Mouse (Mus musculus): ENCODE measurements at regions not wholly inside any gene's neighbourhood (a gene's known extent, or its start where the extent isn't known, plus 50 kb on each side); places are given as distances from the start of the nearest gene placed in this dataset.

- peak; percentile 24 for DNase-seq (ENCODE audit: low read depth, low spot score)
These were observed 221.2 kb downstream of the Myh15 start for GRCm38 (mm10) chr16:49278478-49278877.

- DNase-seq (ENCODE audit: low read depth, low spot score) = peak; percentile 40
These were observed 230.9 kb downstream of the Myh15 start for GRCm38 (mm10) chr16:49288096-49288714.

- peak; percentile 86 for DNase-seq (ENCODE audit: low read depth, low spot score)
These were observed 232.2 kb downstream of the Myh15 start for GRCm38 (mm10) chr16:49289200-49290079.

- DNase-seq (ENCODE audit: low read depth, low spot score) = no peak
These were observed 246.5 kb downstream of the Myh15 start for GRCm38 (mm10) chr16:49303612-49304307.

GRCm38 (mm10) chr16:49304354-49304753 is 247.1 kb downstream of the Myh15 start:
- no peak for DNase-seq (ENCODE audit: low read depth, low spot score)

- DNase-seq (ENCODE audit: low read depth, low spot score) = peak; percentile 65
These were observed 259.8 kb downstream of the Myh15 start for GRCm38 (mm10) chr16:49317061-49317460.

- DNase-seq (ENCODE audit: low read depth, low spot score) = no peak
These were observed 261.9 kb downstream of the Myh15 start for GRCm38 (mm10) chr16:49319047-49319678.

- DNase-seq (ENCODE audit: low read depth, low spot score) = no peak
These were observed 262.5 kb downstream of the Myh15 start for GRCm38 (mm10) chr16:49319774-49320173.

GRCm38 (mm10) chr16:49321951-49322350 is 264.7 kb downstream of the Myh15 start:
- DNase-seq (ENCODE audit: low read depth, low spot score) = peak; percentile 22

GRCm38 (mm10) chr16:49330725-49331386 is 273.6 kb downstream of the Myh15 start:
- no peak for DNase-seq (ENCODE audit: low read depth, low spot score)

GRCm38 (mm10) chr16:49332107-49332722 is 274.9 kb downstream of the Myh15 start:
- peak; percentile 27 for DNase-seq (ENCODE audit: low read depth, low spot score)

GRCm38 (mm10) chr16:49335916-49336315 is 278.6 kb downstream of the Myh15 start:
- peak; percentile 32 for DNase-seq (ENCODE audit: low read depth, low spot score)

- DNase-seq (ENCODE audit: low read depth, low spot score) = no peak
These were observed 280.7 kb downstream of the Myh15 start for GRCm38 (mm10) chr16:49337948-49338347.

GRCm38 (mm10) chr16:49358404-49358803 is 301.1 kb downstream of the Myh15 start:
- no peak for DNase-seq (ENCODE audit: low read depth, low spot score)

GRCm38 (mm10) chr16:49361731-49362130 is 304.4 kb downstream of the Myh15 start:
- DNase-seq (ENCODE audit: low read depth, low spot score) = no peak

- no peak for DNase-seq (ENCODE audit: low read depth, low spot score)
These were observed 312.2 kb downstream of the Myh15 start for GRCm38 (mm10) chr16:49369450-49369849.

- DNase-seq (ENCODE audit: low read depth, low spot score) = no peak
These were observed 317.8 kb downstream of the Myh15 start for GRCm38 (mm10) chr16:49375108-49375507.

- DNase-seq (ENCODE audit: low read depth, low spot score) = no peak
These were observed 320.0 kb upstream of the Ift57 start for GRCm38 (mm10) chr16:49378917-49379473.

- no peak for DNase-seq (ENCODE audit: low read depth, low spot score)
These were observed 310.9 kb upstream of the Ift57 start for GRCm38 (mm10) chr16:49388135-49388534.

GRCm38 (mm10) chr16:49407956-49408795 is 290.9 kb upstream of the Ift57 start:
- DNase-seq (ENCODE audit: low read depth, low spot score) = no peak

All from telencephalon, adult 2 months (tissue).